Mouse (Mus musculus): ENCODE measurements around the gene Glyat.

Gene Glyat

GRCm38 (mm10) chr19:12633176-12633575 is at the start of gene Glyat:
TSS of gene Glyat (plus strand) at chr19:12633308.
- 76% methylated on average over 4 of the region's 4 CpGs for WGBS

- 76% methylated on average over 4 of the region's 4 CpGs for WGBS
Observed at GRCm38 (mm10) chr19:12585310-12585709, 47.8 kb upstream of the Glyat start.

- WGBS = 0% methylated on average over 1 of the region's 1 CpGs
Observed at GRCm38 (mm10) chr19:12591908-12592307, 41.2 kb upstream of the Glyat start.

GRCm38 (mm10) chr19:12595135-12595529 is 38.0 kb upstream of the Glyat start:
- WGBS = 63% methylated on average over 2 of the region's 2 CpGs

- under 1% methylated on average over 49 of the region's 49 CpGs for WGBS
Observed at GRCm38 (mm10) chr19:12595530-12596289, 37.4 kb upstream of the Glyat start.

- WGBS = 14% methylated on average over 23 of the region's 23 CpGs
Observed at GRCm38 (mm10) chr19:12596290-12597072, 36.6 kb upstream of the Glyat start.

- 26% methylated on average over 3 of the region's 3 CpGs for WGBS
Observed at GRCm38 (mm10) chr19:12597073-12597405, 36.1 kb upstream of the Glyat start.

GRCm38 (mm10) chr19:12598674-12599073 is 34.4 kb upstream of the Glyat start:
- WGBS = 65% methylated on average over 3 of the region's 3 CpGs

- 35% methylated on average over 1 of the region's 1 CpGs for WGBS
Observed at GRCm38 (mm10) chr19:12599674-12600073, 33.4 kb upstream of the Glyat start, which contains the start of gene Gm4952. TSS of gene Gm4952 (plus strand) at chr19:12599974.

- WGBS = 43% methylated on average over 2 of the region's 2 CpGs
Observed at GRCm38 (mm10) chr19:12600684-12601480, 32.2 kb upstream of the Glyat start.

GRCm38 (mm10) chr19:12613646-12614045 is 19.5 kb upstream of the Glyat start:
- 84% methylated on average over 1 of the region's 1 CpGs for WGBS

- WGBS = 92% methylated on average over 3 of the region's 3 CpGs
Observed at GRCm38 (mm10) chr19:12634259-12634658, 1.2 kb downstream of the Glyat start.

GRCm38 (mm10) chr19:12634963-12635362 is 1.9 kb downstream of the Glyat start:
- WGBS = 95% methylated on average over 4 of the region's 4 CpGs

GRCm38 (mm10) chr19:12636863-12637262 is 3.8 kb downstream of the Glyat start:
- 73% methylated on average over 3 of the region's 3 CpGs for WGBS

GRCm38 (mm10) chr19:12638049-12638448 is 4.9 kb downstream of the Glyat start:
- 59% methylated on average over 1 of the region's 1 CpGs for whole genome bisulfite sequencing

GRCm38 (mm10) chr19:12666156-12666555 is 33.0 kb downstream of the Glyat start:
- WGBS = 72% methylated on average over 1 of the region's 1 CpGs

GRCm38 (mm10) chr19:12668601-12669000 is 35.5 kb downstream of the Glyat start:
- whole genome bisulfite sequencing = 93% methylated on average over 3 of the region's 3 CpGs

GRCm38 (mm10) chr19:12670139-12670538 is 37.0 kb downstream of the Glyat start, which contains the start of gene Olfr1442:
TSS of gene Olfr1442 (plus strand) at chr19:12670439.

GRCm38 (mm10) chr19:12671051-12671450 is 37.9 kb downstream of the Glyat start:
- WGBS = 92% methylated on average over 4 of the region's 4 CpGs

GRCm38 (mm10) chr19:12677812-12678211 is 44.7 kb downstream of the Glyat start, which contains the start of gene Olfr1443:
TSS of gene Olfr1443 (plus strand) at chr19:12678112.
- 80% methylated on average over 3 of the region's 3 CpGs for WGBS

- WGBS = 86% methylated on average over 3 of the region's 3 CpGs
Observed at GRCm38 (mm10) chr19:12695590-12695989, 62.5 kb downstream of the Glyat start, which contains the start of gene Keg1. TSS of gene Keg1 (plus strand) at chr19:12695786.
